Comparison of ENCODE assay signal across 10 mouse cellular contexts in genomic region chr2:60172531-60172914, GRCm38 (mm10). TPM values are rescaled to one million over a fixed set of nuclear protein-coding genes. Genes with fewer than 3 reads are reported as not detected.
A peak's percentile ranks its signal among the peaks of the same experiment; 100 is the strongest.
DNase-seq lines count a peak whose midpoint lies in the region; ATAC-seq and TF ChIP-seq lines count a peak whose summit lies in the region.
"Had no signal": no experiment of that assay in that cellular context is flagged by ENCODE, and none has a peak within 500 bp of the region (broad histone marks: within the 10 kb centered on the region; RNA-seq: fewer than 3 reads in every experiment).

No protein-coding gene starts in this region.

- no peak for TF ChIP-seq CTCF in G1E (IDR thresholded peaks at IDR 0.05; ENCODE audit: low read depth, low read length)

- ATAC-seq in G1E (ENCODE audit: extremely low read depth, insufficient number of reproducible peaks, low FRiP score, poor library complexity, severe bottlenecking): 0 out of 2 replicates have a peak, but pooled peaks have one; percentile 28
- no peak for ATAC-seq in frontal cortex, adult (ENCODE audit: low TSS enrichment)
- ATAC-seq in kidney, embryonic 15.5 days (replicated peaks; ENCODE audit: low FRiP score): no peak

- no peaks in the 10 kb centered on the region for H3K36me3 ChIP-seq in G1E (replicated peaks)
- no peaks in the 10 kb centered on the region for H3K36me3 ChIP-seq in kidney, embryonic 15.5 days
- H3K36me3 ChIP-seq: neural tube, embryonic 15.5 days had no signal

- H3K27ac ChIP-seq in kidney, embryonic 15.5 days: no peak overlapping the region
- H3K27ac ChIP-seq: hindbrain, postnatal 0 days; neural tube, embryonic 15.5 days had no signal

- no peak overlapping the region for H3K4me3 ChIP-seq in G1E (ENCODE audit: low read depth, low read length)
- no peak overlapping the region for H3K4me3 ChIP-seq in kidney, embryonic 15.5 days (replicated peaks)
- H3K4me3 ChIP-seq: neural tube, embryonic 15.5 days had no signal

- peaks cover 3% of the 10 kb centered on the region; the same call in 1 of the 2 replicates for H3K9me3 ChIP-seq in G1E (replicated peaks)
- no peaks in the 10 kb centered on the region for H3K9me3 ChIP-seq in kidney, embryonic 15.5 days (replicated peaks)
- H3K9me3 ChIP-seq: neural tube, embryonic 15.5 days had no signal

- WGBS in kidney, embryonic 15.5 days: 63% methylated on average over 2 of the region's 2 CpGs

- no peaks in the 10 kb centered on the region for H3K27me3 ChIP-seq in G1E (ENCODE audit: insufficient read depth, low read length)
- no peaks in the 10 kb centered on the region for H3K27me3 ChIP-seq in kidney, embryonic 15.5 days
- H3K27me3 ChIP-seq: neural tube, embryonic 15.5 days had no signal

- no peak overlapping the region for H3K9ac ChIP-seq in kidney, embryonic 15.5 days
- H3K9ac ChIP-seq: neural tube, embryonic 15.5 days had no signal

- peaks cover 20% of the 10 kb centered on the region for H3K4me1 ChIP-seq in G1E (ENCODE audit: insufficient read depth, low read depth, low read length)
- peaks cover 3% of the 10 kb centered on the region; the same call in 1 of the 2 replicates for H3K4me1 ChIP-seq in kidney, embryonic 15.5 days
- H3K4me1 ChIP-seq: neural tube, embryonic 15.5 days had no signal

- H3K4me2 ChIP-seq in kidney, embryonic 15.5 days: no peak overlapping the region
- H3K4me2 ChIP-seq: neural tube, embryonic 15.5 days had no signal

- peak; percentile 7 for DNase-seq in adrenal gland, postnatal 14 days
- no peak for DNase-seq in adrenal gland, adult 2 months
- DNase-seq in G1E (ENCODE audit: low spot score): no peak
- DNase-seq in induced T-regulatory cell, adult 2 months (ENCODE audit: low read depth): peak; percentile 20
- DNase-seq in monocyte, adult 2 months (ENCODE audit: low read depth in 1 of 2, low spot score in 2 of 2): peak; percentile 79 to 81
- DNase-seq in testis, postnatal 10 days (ENCODE audit: low spot score): no peak

RNA-seq across cellular contexts. Expression of gene Baz2b, which starts 37.1 kb away (rescaled TPM):
- 79.7 and 86.9 TPM in 2 replicates for total RNA-seq in adrenal gland, postnatal 14 days (2021)
- total RNA-seq in adrenal gland, adult 2 months (2021): 10 to 100 TPM; 60.3 to 86.8 TPM
- 7.8 and 11.9 TPM in 2 replicates for polyA plus RNA-seq in adrenal gland, adult 2 months (2012; rRNA removed)
- total RNA-seq in G1E (2014; fragmentation: Nextera tagmentation): 99.7 and 104 TPM in 2 replicates
- total RNA-seq in G1E (2017): 53.8 and 66.5 TPM in 2 replicates
- 11.8 and 13.2 TPM in 2 replicates for polyA plus RNA-seq in G1E (2012)
- 55.3 and 59.1 TPM in 2 replicates for polyA plus RNA-seq in kidney, embryonic 15.5 days (2015; fragmentation: Nextera tagmentation; extraction: Ambion mirVana)

RNA-seq across cellular contexts. Expression of gene March7, which starts 37.2 kb away (rescaled TPM):
- 42.6 and 47.3 TPM in 2 replicates for total RNA-seq in adrenal gland, postnatal 14 days (2021)
- total RNA-seq in adrenal gland, adult 2 months (2021): 10 to 100 TPM; 35.6 to 44.2 TPM
- polyA plus RNA-seq in adrenal gland, adult 2 months (2012; rRNA removed): 3.7 and 4.7 TPM in 2 replicates
- 172 and 186 TPM in 2 replicates for total RNA-seq in G1E (2014; fragmentation: Nextera tagmentation)
- 126 and 140 TPM in 2 replicates for total RNA-seq in G1E (2017)
- polyA plus RNA-seq in G1E (2012): 3.6 and 5.6 TPM in 2 replicates
- 71.5 and 72.6 TPM in 2 replicates for polyA plus RNA-seq in kidney, embryonic 15.5 days (2015; fragmentation: Nextera tagmentation; extraction: Ambion mirVana)

Comparison
In these comparisons a context has a peak if more than half of its experiments do, and no peak if none do; other contexts are left out.
1. DNase-seq: peak in adrenal gland, postnatal 14 days (single experiment), induced T-regulatory cell, adult 2 months (single experiment) and monocyte, adult 2 months (2 of 2); none in adrenal gland, adult 2 months (single experiment), G1E (single experiment) and testis, postnatal 10 days (single experiment).